Mouse (Mus musculus): ENCODE results near the gene Pxn. TPM values are rescaled to one million over a fixed set of nuclear protein-coding genes. Genes with fewer than 3 reads are reported as not detected.
"Not testable (repeated sequence)": the region's sequence is repeated elsewhere in the genome, so short reads cannot be mapped to it uniquely, and the experiment has no call there.

Gene Pxn
- total RNA-seq, 2 experiments from 2014 or later = 34.1 to 42.2 TPM

GRCm38 (mm10) chr5:115507981-115508858 lies 1.7 kb downstream of the Pxn start:
- DNase-seq (ENCODE audit: low spot score in 2 of 2) = peak; percentile 33 to 45

GRCm38 (mm10) chr5:115508859-115509147 lies 2.3 kb downstream of the Pxn start:
- no peak for DNase-seq (ENCODE audit: low spot score in 2 of 2)

- DNase-seq (ENCODE audit: low spot score in 2 of 2) = peak in 1 of 2 experiments; percentile 28
Observed at GRCm38 (mm10) chr5:115509321-115509761, 2.9 kb downstream of the Pxn start.

DNA sequence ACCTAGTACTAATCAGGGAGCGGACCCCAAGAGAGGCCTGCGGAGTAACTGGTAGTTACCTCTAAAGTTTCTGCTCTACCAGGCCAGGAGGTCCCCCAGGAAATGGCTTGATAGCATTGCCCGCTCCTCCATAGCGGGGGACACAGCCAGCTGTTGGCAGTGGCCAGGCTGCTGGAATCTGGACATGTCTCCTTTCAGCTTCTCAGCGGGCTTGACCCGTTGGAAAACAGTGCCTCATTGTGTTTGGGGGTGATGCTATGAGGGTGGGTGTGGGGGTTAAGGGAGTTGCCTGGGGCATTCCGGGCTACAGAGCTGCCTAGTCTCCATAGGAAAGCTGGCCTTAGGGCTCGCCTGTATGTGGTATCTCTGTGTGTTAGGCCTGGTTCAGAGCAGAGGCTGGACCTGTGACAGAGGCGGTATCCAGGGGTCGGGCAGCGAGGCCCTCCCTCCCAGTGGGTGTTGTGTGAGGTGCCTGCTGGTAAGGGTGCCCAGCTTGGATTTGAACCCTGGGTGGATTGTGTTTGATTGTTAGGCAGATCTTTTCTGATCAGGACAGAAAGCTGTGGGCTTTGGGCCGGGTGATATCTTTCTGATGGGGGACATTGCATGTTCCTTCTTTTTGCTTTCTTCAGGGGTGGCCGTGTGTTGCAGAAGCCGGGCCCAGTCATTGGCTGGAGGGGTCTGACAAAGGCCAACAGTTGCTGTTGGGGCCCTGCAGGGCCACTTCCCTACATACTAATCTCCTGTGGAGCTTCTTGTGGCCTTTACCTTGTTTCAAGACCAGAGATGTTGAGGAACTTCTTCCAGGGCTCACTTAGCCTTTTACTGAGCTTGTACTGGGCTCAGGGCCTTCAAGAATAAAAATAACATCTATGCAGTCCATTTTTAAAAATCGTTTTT lies 3.6 kb downstream of the Pxn start:
- peak in 1 of 2 experiments; percentile 26 for DNase-seq (ENCODE audit: low spot score in 2 of 2)

GRCm38 (mm10) chr5:115512375-115512774 lies 5.9 kb downstream of the Pxn start:
- no peak for DNase-seq (ENCODE audit: low spot score in 2 of 2)

- DNase-seq (ENCODE audit: low spot score in 2 of 2) = peak in 1 of 2 experiments; percentile 19
Observed at GRCm38 (mm10) chr5:115513246-115513645, 6.8 kb downstream of the Pxn start.

GRCm38 (mm10) chr5:115513721-115514120 lies 7.2 kb downstream of the Pxn start:
- DNase-seq (ENCODE audit: low spot score in 2 of 2) = no peak

DNA sequence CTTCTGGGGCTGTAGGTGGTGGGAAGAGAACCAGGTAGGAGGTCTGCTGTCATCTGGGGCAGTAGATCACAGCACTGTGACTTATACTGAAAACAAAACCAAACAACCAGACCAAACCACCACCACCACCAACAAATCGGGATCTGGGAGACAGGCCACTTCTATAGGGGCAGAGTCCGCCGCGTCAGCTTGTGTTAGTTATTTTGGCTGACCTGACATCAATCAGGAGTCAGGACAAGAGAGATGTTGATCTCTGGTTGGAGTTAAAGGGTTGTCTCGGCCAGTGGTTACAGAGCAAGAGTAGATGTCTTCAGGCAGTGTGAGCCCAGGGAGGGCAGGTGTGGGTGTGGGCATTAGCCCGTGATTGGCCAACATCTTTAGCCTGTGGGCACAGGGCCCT lies 7.9 kb downstream of the Pxn start:
- no peak for DNase-seq (ENCODE audit: low spot score in 2 of 2)

DNA sequence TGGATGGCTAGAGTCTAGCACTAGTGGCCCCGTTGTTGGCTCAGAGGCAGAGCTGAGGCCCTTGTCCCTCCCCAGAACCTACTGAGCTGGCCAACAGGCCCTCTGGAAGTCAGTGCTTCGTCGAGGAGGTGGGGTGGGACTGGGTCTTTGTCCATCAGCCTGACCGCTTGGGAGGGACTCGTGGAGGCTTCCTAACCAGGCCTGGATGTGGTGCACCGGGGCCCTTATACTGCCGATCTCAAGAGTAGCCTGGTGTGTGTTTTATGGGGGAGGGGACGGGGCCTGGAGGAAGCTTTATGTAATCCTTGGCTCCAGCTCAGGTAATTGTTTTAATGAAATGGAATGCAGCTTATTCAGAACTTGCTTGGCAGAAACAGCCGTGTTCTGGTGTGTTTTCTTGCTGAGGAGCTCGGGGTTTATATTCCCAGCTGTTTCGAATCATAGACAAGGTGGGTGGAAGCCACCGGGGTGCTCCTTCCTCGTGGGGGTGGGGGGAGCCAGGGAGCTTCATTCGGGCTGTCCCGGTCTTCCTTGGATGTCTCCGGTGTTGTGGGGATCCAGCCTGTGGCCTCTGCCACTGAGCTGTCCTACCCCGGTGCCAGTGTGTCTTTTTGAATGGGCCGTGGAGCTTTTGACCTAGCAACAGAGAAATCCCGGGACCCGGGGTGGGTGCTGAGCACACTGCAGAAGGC lies 8.6 kb downstream of the Pxn start:
- DNase-seq (ENCODE audit: low spot score in 2 of 2) = peak in 1 of 2 experiments; percentile 36

DNA sequence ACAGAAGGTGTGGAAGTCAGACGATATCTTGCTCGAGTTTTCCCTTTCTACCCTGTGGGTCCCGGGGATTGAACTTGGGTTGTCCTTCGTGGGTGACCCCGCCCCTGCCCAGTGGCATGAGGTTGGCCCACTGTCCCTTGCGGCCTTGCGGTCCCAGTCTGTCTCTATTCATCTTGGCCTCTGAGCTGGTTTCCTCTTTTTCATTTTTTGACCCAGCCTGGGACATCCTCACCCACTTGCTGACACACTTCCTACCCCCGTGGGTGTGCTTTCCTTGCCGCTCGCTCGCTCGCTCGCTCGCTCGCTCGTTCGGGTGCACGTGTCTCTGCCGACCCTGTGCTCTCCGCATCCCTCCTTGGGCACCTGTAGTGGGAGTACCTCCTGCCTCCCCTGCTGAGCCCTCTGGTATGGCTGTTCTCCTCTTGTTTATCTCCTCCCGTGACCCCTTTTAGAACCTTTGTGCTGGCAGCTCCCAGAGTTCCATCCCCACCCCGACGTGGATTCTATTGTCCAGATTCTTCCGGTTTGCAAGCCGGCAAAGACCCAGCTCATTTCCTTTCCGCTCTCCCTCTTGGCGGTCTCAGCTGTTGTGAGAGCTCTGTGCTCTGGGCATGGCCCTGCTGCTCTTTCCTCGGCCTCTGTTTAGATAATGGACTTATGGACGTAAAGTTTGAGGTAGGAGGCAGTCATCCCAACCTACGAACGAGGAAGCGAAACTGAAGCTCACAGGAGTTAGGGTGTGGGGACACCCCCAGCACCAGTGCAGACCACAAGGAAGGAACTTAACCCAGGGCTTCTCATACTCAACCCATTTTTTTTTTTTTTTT lies 9.8 kb downstream of the Pxn start:
- peak in 1 of 2 experiments; percentile 46 for DNase-seq (ENCODE audit: low spot score in 2 of 2)

DNA sequence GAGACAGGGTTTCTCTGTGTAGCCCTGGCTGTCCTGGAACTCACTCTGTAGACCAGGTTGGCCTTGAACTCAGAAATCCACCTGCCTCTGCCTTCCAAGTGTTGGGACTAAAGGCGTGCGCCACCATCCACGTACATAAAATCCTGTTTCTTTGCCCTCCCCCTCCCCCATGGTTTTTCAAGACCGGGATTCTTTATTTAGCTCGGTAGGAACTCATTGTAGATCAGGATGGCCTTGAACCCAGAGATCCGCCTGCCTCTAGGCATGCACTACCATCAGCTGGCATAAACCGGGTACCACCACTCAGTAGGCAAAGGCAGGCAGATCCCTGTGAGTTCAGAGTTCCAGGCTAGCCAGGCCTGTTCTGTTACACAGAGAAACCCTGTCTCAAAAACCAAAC lies 10.4 kb downstream of the Pxn start:
- peak in 1 of 2 experiments; percentile 17 for DNase-seq (ENCODE audit: low spot score in 2 of 2)

GRCm38 (mm10) chr5:115517501-115517900 lies 11.0 kb downstream of the Pxn start:
- DNase-seq (ENCODE audit: low spot score in 2 of 2) = peak in 1 of 2 experiments; percentile 18

DNA sequence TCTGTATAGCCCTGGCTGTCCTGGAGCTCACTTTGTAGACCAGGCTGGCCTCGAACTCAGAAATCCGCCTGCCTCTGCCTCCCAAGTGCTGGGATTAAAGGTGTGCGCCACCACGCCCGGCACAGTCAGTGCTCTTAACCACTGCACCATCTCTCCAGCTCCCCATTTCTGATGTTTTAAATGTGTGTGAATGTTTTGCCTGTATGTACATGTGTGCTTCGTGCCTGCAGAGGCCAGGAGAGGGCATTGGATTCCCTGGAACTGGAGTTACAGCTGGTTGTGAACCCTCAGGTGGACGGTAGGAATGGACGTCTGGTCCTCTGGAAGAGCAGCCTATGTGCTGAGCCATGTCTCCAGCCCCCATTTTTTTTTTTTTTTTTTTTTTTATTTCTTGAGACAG lies 11.7 kb downstream of the Pxn start:
- DNase-seq (ENCODE audit: low spot score in 2 of 2) = not testable (repeated sequence)

GRCm38 (mm10) chr5:115520325-115520869 lies 13.9 kb downstream of the Pxn start:
- peak in 1 of 2 experiments; percentile 40 for DNase-seq (ENCODE audit: low spot score in 2 of 2)

- no peak for DNase-seq (ENCODE audit: low spot score in 2 of 2)
Observed at GRCm38 (mm10) chr5:115521553-115522461, 15.3 kb downstream of the Pxn start.

- DNase-seq (ENCODE audit: low spot score in 2 of 2) = no peak
Observed at GRCm38 (mm10) chr5:115522531-115522930, 16.1 kb downstream of the Pxn start.

DNA sequence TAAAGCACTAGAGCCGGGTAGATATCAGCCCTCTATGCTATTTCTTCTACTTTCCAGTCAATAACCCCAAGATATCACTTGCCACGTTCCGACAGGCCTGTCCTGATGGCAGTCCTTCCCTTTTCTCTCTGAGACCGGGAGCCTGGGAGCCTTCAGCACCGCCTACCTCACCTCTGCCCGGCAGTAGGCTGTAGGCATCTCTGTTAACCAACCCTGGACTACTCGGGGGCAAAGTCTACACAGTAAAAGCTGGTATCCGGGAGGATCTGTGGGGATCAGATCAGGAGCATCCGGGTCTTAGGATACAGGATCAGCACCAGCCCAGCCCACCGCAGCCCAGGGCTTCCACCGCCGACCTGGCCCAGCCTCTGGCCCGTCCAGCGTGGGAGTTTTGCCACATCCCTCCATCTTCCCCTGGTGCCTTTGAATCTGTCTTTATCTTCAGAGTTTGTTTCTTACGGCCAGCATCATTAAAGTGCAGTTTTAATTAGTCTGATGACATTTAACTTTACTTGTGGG lies 16.6 kb downstream of the Pxn start:
- DNase-seq (ENCODE audit: low spot score in 2 of 2) = no peak

- no peak for DNase-seq (ENCODE audit: low spot score in 2 of 2)
Observed at GRCm38 (mm10) chr5:115523971-115524370, 17.5 kb downstream of the Pxn start.

GRCm38 (mm10) chr5:115524471-115524870 lies 18.0 kb downstream of the Pxn start:
- no peak for DNase-seq (ENCODE audit: low spot score in 2 of 2)
